Mouse (Mus musculus) liver, postnatal 0 days (tissue): ENCODE results near the gene Ccdc69. TPM values are rescaled to one million over a fixed set of nuclear protein-coding genes. Genes with fewer than 3 reads are reported as not detected.
A peak's percentile ranks its signal among the peaks of the same experiment; 100 is the strongest.

Source experiments
- ATAC-seq: fragments of 200-750 bp; cut with Nextera tagmentation; 2 replicates; pipeline ENCODE4 v1.8.0; 2017; ENCODE audit warnings: mild to moderate bottlenecking, moderate library complexity
- DNase-seq: peaks from one replicate; pipeline ENCODE4 v3.0.0-alpha.2; 2016
- H3K27ac ChIP-seq: fragments of 300-500 bp; sonication (generic); 2 replicates; pipeline ENCODE4 v1.5.1; 2014; ENCODE audit warnings: antibody characterized with exemption, moderate library complexity, mild to moderate bottlenecking, low read depth
- H3K27me3 ChIP-seq: fragments of 300-500 bp; sonication (generic); 2 replicates; pipeline ENCODE4 v1.6.1; 2014; ENCODE audit warnings: low read length, control low read depth, mixed read lengths; ENCODE audit not compliant: insufficient read depth
- H3K36me3 ChIP-seq: fragments of 300-500 bp; sonication (generic); replicated peaks from 2 replicates; pipeline ENCODE4 v1.6.1; 2014; ENCODE audit warnings: mild to moderate bottlenecking, control low read depth, low read length, moderate library complexity, mixed read lengths; ENCODE audit not compliant: insufficient read depth
- H3K4me1 ChIP-seq: fragments of 300-500 bp; sonication (generic); 2 replicates; pipeline ENCODE4 v1.6.1; 2014; ENCODE audit warnings: antibody characterized with exemption, mild to moderate bottlenecking, control low read depth; ENCODE audit not compliant: insufficient read depth
- H3K4me2 ChIP-seq: fragments of 300-500 bp; sonication (generic); 2 replicates; pipeline ENCODE4 v1.6.1; 2014; ENCODE audit warnings: low read depth, mild to moderate bottlenecking, low read length, moderate library complexity, mixed read lengths
- H3K4me3 ChIP-seq: fragments of 300-500 bp; sonication (generic); 2 replicates; pipeline ENCODE4 v1.5.1; 2014; ENCODE audit warnings: low read depth, low read length
- H3K9ac ChIP-seq: fragments of 300-500 bp; sonication (generic); replicated peaks from 2 replicates; pipeline ENCODE4 v1.6.1; 2014; ENCODE audit warnings: mild to moderate bottlenecking, moderate library complexity
- H3K9me3 ChIP-seq: fragments of 300-500 bp; sonication (generic); 2 replicates; pipeline ENCODE4 v1.6.1; 2016; ENCODE audit warnings: mild to moderate bottlenecking, control low read depth, low read length, mixed read lengths
- CTCF ChIP-seq: sonication (generic); IDR thresholded peaks from 2 replicates; pipeline ENCODE4 v1.5.1; 2016; ENCODE audit warnings: antibody characterized with exemption, low read depth
- EP300 ChIP-seq: IDR thresholded peaks from 2 replicates; pipeline ENCODE4 v1.6.1; 2016; ENCODE audit warnings: antibody characterized with exemption, low read depth, mild to moderate bottlenecking
- WGBS: fragments of 180-500 bp; shearing (Covaris S2); extraction: QIAGEN DNeasy Blood & Tissue Kit; methylation state at CpG from one replicate; pipeline ENCODE4 v1.1.7; 2014; ENCODE audit not compliant: insufficient replicate concordance; 5-methylcytosine and 5-hydroxymethylcytosine counted together
- polyA plus RNA-seq: library from polyadenylated mRNA; unstranded; fragments of >200 nt; fragmentation: Nextera tagmentation; extraction: Ambion mirVana; gene quantifications from 2 replicates; pipeline ENCODE4 v1.2.1, GENCODE M21; 2015

The Ccdc69 gene
- polyA plus RNA-seq, 1 experiment from 2014 or later: 1.3 TPM

DNA sequence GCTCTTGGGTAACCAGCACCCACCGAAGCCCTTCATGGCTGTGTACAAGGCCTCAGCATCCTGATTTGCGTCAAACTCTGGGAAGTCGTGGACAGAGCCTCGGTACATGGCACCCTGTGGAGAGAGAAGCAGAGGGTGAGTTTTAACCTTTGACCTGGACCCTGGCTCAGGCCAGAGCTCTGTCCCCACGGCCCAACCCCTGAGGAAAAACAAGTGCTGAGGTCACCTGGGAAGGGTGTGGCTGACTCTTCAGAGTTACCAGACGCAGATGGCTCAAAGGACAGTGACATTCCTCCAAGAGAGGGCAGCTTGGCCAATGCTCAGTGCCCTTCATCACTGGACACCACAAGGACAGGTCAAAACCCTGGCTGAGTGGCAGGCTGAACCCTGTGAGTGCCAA lies 64.1 kb downstream of the Ccdc69 start:
- ATAC-seq (peak; percentile 86), DNase-seq (peak; percentile 41)
- peaks cover 35% of the 10 kb centered on the region for H3K36me3 ChIP-seq
- H3K4me1 ChIP-seq: peaks cover 14% of the 10 kb centered on the region
- TF ChIP-seq CTCF: no peak
- TF ChIP-seq EP300: no peak
- WGBS: 74% methylated on average over 6 of the region's 6 CpGs
- no peaks in the 10 kb centered on the region for H3K9me3 ChIP-seq
- no peak overlapping the region for H3K9ac ChIP-seq
- H3K4me2 ChIP-seq: no peak overlapping the region
- no peaks in the 10 kb centered on the region for H3K27me3 ChIP-seq
- peak overlapping the region; percentile 68 for H3K27ac ChIP-seq
- no peak overlapping the region for H3K4me3 ChIP-seq

DNA sequence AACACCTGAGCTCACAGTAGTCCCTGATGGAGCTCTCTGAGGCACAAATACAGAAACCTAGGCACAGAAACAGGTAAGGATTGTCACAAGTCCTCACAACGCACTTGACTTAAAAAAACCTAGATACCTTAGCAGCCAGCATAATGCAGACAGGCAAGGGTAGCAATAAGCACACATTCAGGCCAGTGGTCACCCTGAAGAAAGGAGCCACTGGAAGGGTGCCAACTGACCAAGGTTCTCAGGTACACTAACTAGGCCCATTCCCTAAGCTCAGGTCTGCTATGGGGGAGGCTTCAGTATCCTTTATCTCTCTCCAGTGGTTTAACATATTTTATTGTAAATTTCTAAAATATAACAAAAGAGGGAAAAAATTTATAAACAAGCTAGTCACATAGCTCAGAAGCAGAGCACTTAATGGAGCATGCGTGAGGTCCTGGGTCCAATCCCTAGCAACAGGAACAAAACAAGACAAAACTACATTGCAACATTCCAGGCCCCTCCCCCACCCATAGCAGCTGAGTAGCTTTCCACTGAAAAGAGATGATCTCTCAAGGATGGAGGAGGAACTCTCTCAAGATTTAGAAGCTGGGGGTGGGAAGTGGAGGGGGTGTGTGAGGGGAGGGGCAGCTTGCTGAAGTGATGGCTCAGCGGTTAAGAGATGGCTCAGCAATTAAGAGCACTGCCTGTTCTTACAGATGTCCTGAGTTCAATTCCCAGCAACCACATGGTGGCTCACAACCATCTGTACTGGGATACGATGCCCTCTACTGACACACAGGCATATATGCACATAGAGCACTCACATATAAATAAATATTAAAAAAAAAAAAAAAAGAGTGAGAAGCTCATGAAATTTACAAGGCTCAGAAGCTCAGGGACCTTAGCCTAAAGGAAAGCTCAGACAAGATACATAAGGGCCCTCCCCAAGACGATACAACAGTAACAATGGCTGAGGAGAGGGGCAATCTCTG lies 65.1 kb downstream of the Ccdc69 start:
- no peaks in the 10 kb centered on the region for H3K27me3 ChIP-seq
- no peak overlapping the region for H3K4me3 ChIP-seq
- TF ChIP-seq CTCF: no peak
- no peak for TF ChIP-seq EP300
- H3K27ac ChIP-seq: peak overlapping the region; percentile 68
- no peaks in the 10 kb centered on the region for H3K9me3 ChIP-seq
- peaks cover 14% of the 10 kb centered on the region for H3K4me1 ChIP-seq
- no peak overlapping the region for H3K4me2 ChIP-seq
- DNase-seq (peak; percentile 73), ATAC-seq (peak; percentile 59)
- H3K36me3 ChIP-seq: peaks cover 40% of the 10 kb centered on the region
- 71% methylated on average over 5 of the region's 5 CpGs for WGBS
- H3K9ac ChIP-seq: no peak overlapping the region

DNA sequence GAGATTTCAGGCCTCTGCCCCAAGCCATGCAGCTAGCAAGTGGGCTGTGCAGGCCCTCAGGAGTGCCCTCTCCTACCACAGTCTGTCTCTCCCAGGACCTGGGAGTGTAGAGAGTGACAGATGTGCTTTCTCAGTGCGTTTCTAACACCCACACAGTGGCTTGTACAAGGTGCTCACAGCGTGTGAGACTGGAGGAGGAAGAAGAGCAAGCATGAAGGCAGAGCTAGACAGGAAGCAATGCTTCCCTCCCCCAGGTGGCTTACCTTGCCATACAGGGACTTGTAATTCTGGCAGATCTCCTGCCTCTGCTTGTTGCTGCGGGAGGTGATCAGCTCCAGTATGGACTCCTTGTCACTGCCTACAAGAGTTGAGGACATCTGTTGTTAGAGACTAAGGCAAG lies 66.5 kb downstream of the Ccdc69 start:
- no peaks in the 10 kb centered on the region for H3K27me3 ChIP-seq
- ATAC-seq (no peak), DNase-seq (no peak)
- H3K4me1 ChIP-seq: peaks cover 14% of the 10 kb centered on the region
- H3K9me3 ChIP-seq: no peaks in the 10 kb centered on the region
- 86% methylated on average over 3 of the region's 3 CpGs for WGBS
- H3K9ac ChIP-seq: no peak overlapping the region
- TF ChIP-seq CTCF (no peak), EP300 (no peak)
- H3K27ac ChIP-seq: no peak overlapping the region
- no peak overlapping the region for H3K4me3 ChIP-seq
- H3K4me2 ChIP-seq: no peak overlapping the region
- H3K36me3 ChIP-seq: peaks cover 48% of the 10 kb centered on the region

DNA sequence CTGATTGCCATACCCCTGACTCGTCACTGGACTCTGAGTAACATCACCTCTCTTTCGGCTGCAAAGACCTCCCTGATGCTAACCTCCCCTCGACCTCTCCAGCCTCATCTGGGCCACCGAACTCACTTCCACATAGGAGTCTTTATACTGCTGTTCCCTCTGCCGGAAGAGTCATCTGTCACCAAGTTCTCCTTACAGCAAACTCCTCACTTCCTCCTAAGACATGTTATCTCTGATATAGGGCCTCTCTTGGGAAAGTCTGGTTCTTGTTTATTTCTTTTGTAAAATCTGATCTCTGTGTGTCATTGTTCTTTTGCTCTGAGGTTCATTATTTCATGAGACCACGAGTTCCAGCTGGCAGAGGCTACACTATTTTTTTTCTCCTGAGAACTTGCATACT lies 69.7 kb downstream of the Ccdc69 start:
- Histone ChIP-seq H3K9me3 (no peaks in the 10 kb centered on the region), H3K4me2 (no peak overlapping the region), H3K9ac (no peak overlapping the region), H3K36me3 (peaks cover 66% of the 10 kb centered on the region), H3K4me3 (no peak overlapping the region), H3K27ac (no peak overlapping the region), H3K4me1 (peaks cover 3% of the 10 kb centered on the region; the same call in 1 of the 2 replicates), H3K27me3 (no peaks in the 10 kb centered on the region)
- ATAC-seq: no peak
- no peak for DNase-seq
- TF ChIP-seq CTCF: no peak
- TF ChIP-seq EP300: no peak
- 34% methylated on average over 6 of the region's 6 CpGs for WGBS

- Histone ChIP-seq H3K4me2 (no peak overlapping the region), H3K36me3 (peaks cover 65% of the 10 kb centered on the region), H3K27ac (no peak overlapping the region), H3K9me3 (peaks cover 4% of the 10 kb centered on the region; the same call in 1 of the 2 replicates), H3K4me3 (no peak overlapping the region), H3K4me1 (no peaks in the 10 kb centered on the region; the same call in 1 of the 2 replicates), H3K27me3 (no peaks in the 10 kb centered on the region), H3K9ac (no peak overlapping the region)
- DNase-seq (no peak), ATAC-seq (no peak)
- WGBS: 81% methylated on average over 5 of the region's 5 CpGs
- TF ChIP-seq CTCF: peak; percentile 16; the same call in 1 of the 2 replicates
- no peak for TF ChIP-seq EP300
These were observed 72.2 kb downstream of the Ccdc69 start for GRCm38 (mm10) chr11:55005684-55006083.

DNA sequence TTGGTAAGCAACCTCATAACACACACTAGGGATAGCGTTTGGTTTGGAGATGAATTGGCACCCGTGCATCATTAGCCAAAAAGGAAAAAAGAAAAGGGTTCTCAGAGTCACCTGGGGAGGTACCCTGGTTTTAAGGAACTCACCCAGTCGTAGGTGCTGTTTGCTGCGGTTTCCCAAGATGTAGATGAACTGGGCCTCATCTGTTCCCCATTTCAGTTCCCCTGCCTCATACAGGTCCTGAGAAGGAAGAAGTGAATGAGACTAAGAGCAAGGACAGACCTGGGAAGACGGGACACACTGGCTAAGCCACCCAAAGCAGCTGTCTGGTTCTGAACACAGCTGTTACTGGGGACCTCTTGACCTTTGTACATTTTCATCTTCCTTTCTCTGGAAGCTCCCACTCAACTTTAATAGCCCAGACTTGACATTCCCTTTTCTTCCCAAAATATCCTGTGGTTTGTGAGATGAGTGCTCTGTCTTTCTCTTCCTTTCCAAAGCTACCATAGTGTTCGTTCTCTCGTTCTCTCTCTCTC lies 72.9 kb downstream of the Ccdc69 start:
- no peak for ATAC-seq
- no peak overlapping the region for H3K4me3 ChIP-seq
- peaks cover 64% of the 10 kb centered on the region for H3K36me3 ChIP-seq
- H3K4me1 ChIP-seq: no peaks in the 10 kb centered on the region; the same call in 1 of the 2 replicates
- 61% methylated on average over 7 of the region's 7 CpGs for WGBS
- no peak for DNase-seq
- no peak for TF ChIP-seq CTCF
- no peak for TF ChIP-seq EP300
- no peaks in the 10 kb centered on the region for H3K27me3 ChIP-seq
- no peak overlapping the region for H3K9ac ChIP-seq
- peaks cover 4% of the 10 kb centered on the region; the same call in 1 of the 2 replicates for H3K9me3 ChIP-seq
- H3K4me2 ChIP-seq: no peak overlapping the region
- H3K27ac ChIP-seq: no peak overlapping the region

Other genes starting within 250 kb of the Ccdc69 start
- gene Lyrm7, start 217.2 kb downstream of the Ccdc69 start, polyA plus RNA-seq: 2.9 and 5.0 TPM in 2 replicates
- 791 and 898 TPM in 2 replicates for gene Hint1, start 211.7 kb downstream of the Ccdc69 start, polyA plus RNA-seq
- 29.7 and 30.4 TPM in 2 replicates for gene Gpx3, start 175.7 kb downstream of the Ccdc69 start, polyA plus RNA-seq
- gene Tnip1, start 115.2 kb downstream of the Ccdc69 start, polyA plus RNA-seq: 5.2 and 5.3 TPM in 2 replicates
- gene Anxa6, start 44.7 kb downstream of the Ccdc69 start, polyA plus RNA-seq: 47.5 and 47.7 TPM in 2 replicates
- 28.7 and 31.6 TPM in 2 replicates for gene Gm2a, start 20.0 kb upstream of the Ccdc69 start, polyA plus RNA-seq
- not detected in 2 replicates for gene Slc36a3, start 73.6 kb upstream of the Ccdc69 start, polyA plus RNA-seq
- gene Slc36a2, start 106.9 kb upstream of the Ccdc69 start, polyA plus RNA-seq: 5.7 and 6.7 TPM in 2 replicates
- 1.0 and 1.7 TPM in 2 replicates for gene Slc36a1, start 126.2 kb upstream of the Ccdc69 start, polyA plus RNA-seq